Mouse (Mus musculus): ENCODE results near the gene Hpf1.

The Hpf1 gene

GRCm38 (mm10) chr8:60900147-60900546, 9.9 kb downstream of the Hpf1 start:
- no peak for DNase-seq

GRCm38 (mm10) chr8:60912081-60912480, 21.9 kb downstream of the Hpf1 start:
- DNase-seq = no peak

- no peak for DNase-seq
These were observed 22.3 kb downstream of the Hpf1 start for GRCm38 (mm10) chr8:60912554-60912953.

- DNase-seq = no peak
These were observed 28.9 kb downstream of the Hpf1 start for GRCm38 (mm10) chr8:60919069-60919468.

GRCm38 (mm10) chr8:60920176-60920575, 30.0 kb downstream of the Hpf1 start:
- DNase-seq = no peak

GRCm38 (mm10) chr8:60933617-60934016, 43.4 kb downstream of the Hpf1 start:
- DNase-seq = no peak

GRCm38 (mm10) chr8:60938717-60939424, 48.7 kb downstream of the Hpf1 start:
- DNase-seq = no peak

- no peak for DNase-seq
These were observed 52.6 kb downstream of the Hpf1 start for GRCm38 (mm10) chr8:60942867-60943266.

GRCm38 (mm10) chr8:60947503-60947902, 57.3 kb downstream of the Hpf1 start:
- DNase-seq = no peak

GRCm38 (mm10) chr8:60949859-60950258, 59.6 kb downstream of the Hpf1 start:
- DNase-seq = no peak

- DNase-seq = no peak
These were observed 61.1 kb downstream of the Hpf1 start for GRCm38 (mm10) chr8:60951271-60951670.

GRCm38 (mm10) chr8:60951757-60952156, 61.5 kb downstream of the Hpf1 start:
- DNase-seq = no peak

GRCm38 (mm10) chr8:60952803-60953202, 62.6 kb downstream of the Hpf1 start:
- no peak for DNase-seq

GRCm38 (mm10) chr8:60954281-60955014, 64.2 kb downstream of the Hpf1 start:
- DNase-seq = peak; percentile 93

GRCm38 (mm10) chr8:60956847-60957246, 66.6 kb downstream of the Hpf1 start:
- no peak for DNase-seq

Data from embryo, embryonic 11 days (tissue).